Mouse (Mus musculus) CH12.LX (cell line): ENCODE measurements at regions not wholly inside any gene's neighbourhood (a gene's known extent, or its start where the extent isn't known, plus 50 kb on each side); places are given as distances from the start of the nearest gene placed in this dataset.
A peak's percentile ranks its signal among the peaks of the same experiment; 100 is the strongest.

Experiments used
- DNase-seq: peaks from one replicate; pipeline ENCODE4 v3.0.0-alpha.2; 2013; ENCODE audit errors: extremely low read depth
- H3K27ac ChIP-seq: 2 replicates; pipeline ENCODE4 v1.5.1; 2012; ENCODE audit warnings: low read depth, mild to moderate bottlenecking, control low read depth, moderate library complexity; ENCODE audit not compliant: insufficient read depth
- H3K27me3 ChIP-seq: replicated peaks from 2 replicates; pipeline ENCODE3; 2012; ENCODE audit warnings: inconsistent platforms
- H3K36me3 ChIP-seq, 2 experiments: replicated peaks in 1 of 2; 2 replicates each; pipeline versions ENCODE3 to v1.6.1; 2012; ENCODE audit warnings: inconsistent platforms in 1 of 2, low read length in 1 of 2, mild to moderate bottlenecking in 1 of 2, mixed read lengths in 1 of 2, moderate library complexity in 1 of 2; ENCODE audit not compliant: control insufficient read depth in 1 of 2, insufficient read depth in 1 of 2
- H3K4me1 ChIP-seq, 2 experiments: 2 replicates each; pipeline ENCODE4 v1.6.1; 2012; ENCODE audit warnings: inconsistent platforms in 1 of 2, moderate library complexity in 1 of 2; ENCODE audit not compliant: insufficient read depth in 2 of 2, control insufficient read depth in 1 of 2
- H3K4me2 ChIP-seq: 2 replicates; pipeline ENCODE4 v1.6.1; 2012; ENCODE audit warnings: low read depth, mild to moderate bottlenecking, control low read depth; ENCODE audit not compliant: poor library complexity, insufficient read depth, severe bottlenecking
- H3K4me3 ChIP-seq, 3 experiments: fragments of 150-350 bp in 1 of 3; sonication (generic) in 1 of 3; replicated peaks in 1 of 3; 2 replicates each; pipeline versions ENCODE3 to v1.5.1; 2011 to 2012; ENCODE audit warnings: low read depth in 2 of 3, low read length in 2 of 3, mild to moderate bottlenecking in 2 of 3, moderate library complexity in 2 of 3, control low read depth in 1 of 3, improper control_type of control experiment in 1 of 3, inconsistent platforms in 1 of 3, mixed read lengths in 1 of 3; ENCODE audit not compliant: poor library complexity in 1 of 3
- H3K79me2 ChIP-seq: replicated peaks from 2 replicates; pipeline ENCODE4 v1.6.1; 2012; ENCODE audit warnings: mild to moderate bottlenecking, moderate library complexity; ENCODE audit not compliant: control insufficient read depth, poor library complexity, insufficient read depth, severe bottlenecking; ENCODE audit errors: extremely low read depth
- H3K9ac ChIP-seq: 2 replicates; pipeline ENCODE4 v1.6.1; 2012; ENCODE audit warnings: low read depth, mild to moderate bottlenecking, control low read depth, moderate library complexity; ENCODE audit not compliant: insufficient read depth
- H3K9me3 ChIP-seq: replicated peaks from 2 replicates; pipeline ENCODE3; 2012; ENCODE audit warnings: low read length, inconsistent platforms, mixed read lengths
- BHLHE40 ChIP-seq: IDR thresholded peaks from 2 replicates; pipeline ENCODE4 v1.6.1; 2011; ENCODE audit warnings: mild to moderate bottlenecking, low read depth, low read length, improper control_type of control experiment
- CHD2 ChIP-seq: IDR thresholded peaks from 2 replicates; pipeline ENCODE4 v1.6.1; 2011; ENCODE audit warnings: low read length, improper control_type of control experiment
- CTCF ChIP-seq, 2 experiments: IDR thresholded peaks in 1 of 2; conservative IDR thresholded peaks in 1 of 2; 2 replicates each; pipeline ENCODE4 v1.5.1; 2011 to 2012; ENCODE audit warnings: low read depth in 2 of 2, low read length in 2 of 2, improper control_type of control experiment in 1 of 2, inconsistent platforms in 1 of 2, mild to moderate bottlenecking in 1 of 2, moderate library complexity in 1 of 2
- E2F4 ChIP-seq: IDR thresholded peaks from 2 replicates; pipeline ENCODE4 v1.6.1; 2011; ENCODE audit warnings: low read depth, low read length, improper control_type of control experiment; ENCODE audit not compliant: insufficient replicate concordance
- ELF1 ChIP-seq: IDR thresholded peaks from 2 replicates; pipeline ENCODE4 v1.6.1; 2014; ENCODE audit warnings: low read depth, mild to moderate bottlenecking, inconsistent platforms, low read length, improper control_type of control experiment
- EP300 ChIP-seq: IDR thresholded peaks from 2 replicates; pipeline ENCODE4 v1.6.1; 2011; ENCODE audit warnings: low read length, improper control_type of control experiment
- ETS1 ChIP-seq: conservative IDR thresholded peaks from 2 replicates; pipeline ENCODE4 v1.6.1; 2012; ENCODE audit warnings: low read depth, mild to moderate bottlenecking, inconsistent platforms, low read length, improper control_type of control experiment, moderate library complexity
- GABPA ChIP-seq: IDR thresholded peaks from 2 replicates; pipeline ENCODE4 v1.6.1; 2012; ENCODE audit warnings: low read depth, low read length, improper control_type of control experiment, inconsistent platforms; ENCODE audit not compliant: insufficient replicate concordance
- HCFC1 ChIP-seq: IDR thresholded peaks from 2 replicates; pipeline ENCODE4 v1.6.1; 2012; ENCODE audit warnings: low read depth, mild to moderate bottlenecking, inconsistent platforms, low read length, improper control_type of control experiment
- IRF4 ChIP-seq: IDR thresholded peaks from 2 replicates; pipeline ENCODE4 v1.6.1; 2014; ENCODE audit warnings: low read depth, mild to moderate bottlenecking, inconsistent platforms, low read length, improper control_type of control experiment
- JUND ChIP-seq: conservative IDR thresholded peaks from 2 replicates; pipeline ENCODE4 v1.6.1; 2011; ENCODE audit warnings: low read depth, low read length, improper control_type of control experiment
- KAT2A ChIP-seq: IDR thresholded peaks from 2 replicates; pipeline ENCODE4 v1.6.1; 2012; ENCODE audit warnings: low read length, improper control_type of control experiment, inconsistent platforms; ENCODE audit not compliant: insufficient replicate concordance
- MAFK ChIP-seq: IDR thresholded peaks from 2 replicates; pipeline ENCODE4 v1.6.1; 2011; ENCODE audit warnings: low read length, improper control_type of control experiment; ENCODE audit not compliant: insufficient replicate concordance
- MAX ChIP-seq: IDR thresholded peaks from 2 replicates; pipeline ENCODE4 v1.6.1; 2011; ENCODE audit warnings: low read length, improper control_type of control experiment
- MAZ ChIP-seq: IDR thresholded peaks from 2 replicates; pipeline ENCODE4 v1.6.1; 2012; ENCODE audit warnings: low read depth, mild to moderate bottlenecking, inconsistent platforms, low read length, improper control_type of control experiment, moderate library complexity
- MEF2A ChIP-seq: IDR thresholded peaks from 2 replicates; pipeline ENCODE4 v1.6.1; 2014; ENCODE audit warnings: low read depth, mild to moderate bottlenecking, inconsistent platforms, low read length, improper control_type of control experiment, borderline replicate concordance
- MXI1 ChIP-seq: IDR thresholded peaks from 2 replicates; pipeline ENCODE4 v1.6.1; 2011; ENCODE audit warnings: mild to moderate bottlenecking, low read depth, low read length, improper control_type of control experiment
- MYC ChIP-seq: IDR thresholded peaks from 2 replicates; pipeline ENCODE4 v1.6.1; 2011; ENCODE audit warnings: low read depth, mild to moderate bottlenecking, improper control_type of control experiment, low read length
- NELFE ChIP-seq: IDR thresholded peaks from 2 replicates; pipeline ENCODE4 v1.6.1; 2011; ENCODE audit warnings: low read depth, low read length, improper control_type of control experiment
- POLR2A ChIP-seq: IDR thresholded peaks from 2 replicates; pipeline ENCODE4 v1.6.1; 2011; ENCODE audit warnings: low read depth, mild to moderate bottlenecking, improper control_type of control experiment, low read length
- POLR2AphosphoS2 ChIP-seq: IDR thresholded peaks from 2 replicates; pipeline ENCODE4 v1.6.1; 2011; ENCODE audit warnings: low read depth, low read length, improper control_type of control experiment
- SIN3A ChIP-seq: IDR thresholded peaks from 2 replicates; pipeline ENCODE4 v1.6.1; 2012; ENCODE audit warnings: low read length, improper control_type of control experiment, inconsistent platforms
- SMC3 ChIP-seq: IDR thresholded peaks from 2 replicates; pipeline ENCODE4 v1.6.1; 2011; ENCODE audit warnings: low read depth, low read length, improper control_type of control experiment
- TBP ChIP-seq: conservative IDR thresholded peaks from 2 replicates; pipeline ENCODE4 v1.6.1; 2011; ENCODE audit warnings: low read depth, low read length, improper control_type of control experiment
- TCF12 ChIP-seq: IDR thresholded peaks from 2 replicates; pipeline ENCODE4 v1.6.1; 2014; ENCODE audit warnings: low read depth, mild to moderate bottlenecking, inconsistent platforms, low read length, improper control_type of control experiment
- UBTF ChIP-seq: IDR thresholded peaks from 2 replicates; pipeline ENCODE4 v1.6.1; 2012; ENCODE audit warnings: low read depth, mild to moderate bottlenecking, inconsistent platforms, low read length, improper control_type of control experiment, moderate library complexity
- USF1 ChIP-seq: IDR thresholded peaks from 2 replicates; pipeline ENCODE4 v1.6.1; 2014; ENCODE audit warnings: low read depth, mild to moderate bottlenecking, inconsistent platforms, low read length, improper control_type of control experiment
- USF2 ChIP-seq: conservative IDR thresholded peaks from 2 replicates; pipeline ENCODE4 v1.6.1; 2011; ENCODE audit warnings: low read depth, low read length, improper control_type of control experiment
- ZC3H11A ChIP-seq: IDR thresholded peaks from 2 replicates; pipeline ENCODE4 v1.6.1; 2012; ENCODE audit warnings: low read depth, mild to moderate bottlenecking, inconsistent platforms, low read length, improper control_type of control experiment
- ZMIZ1 ChIP-seq: IDR thresholded peaks from 2 replicates; pipeline ENCODE4 v1.6.1; 2012; ENCODE audit warnings: low read depth, mild to moderate bottlenecking, inconsistent platforms, low read length, improper control_type of control experiment
- ZNF384 ChIP-seq: IDR thresholded peaks from 2 replicates; pipeline ENCODE4 v1.6.1; 2012; ENCODE audit warnings: low read depth, low read length, improper control_type of control experiment, inconsistent platforms
- dilution Hi-C: fragments of 300-500 bp; cut with MboI; formaldehyde crosslinking; loops from 2 replicates; pipeline ENCODE4 v1.14.3; 2020; ENCODE audit warnings: low sequenced_read_pairs; ENCODE audit not compliant: extremely low pct_unique_long_range_greater_than_20kb, extremely low pct_ligation_motif_present
- in situ Hi-C: fragments of 300-500 bp; cut with MboI; formaldehyde crosslinking; loops from 3 replicates; pipeline ENCODE4 v1.14.3; 2019; ENCODE audit warnings: low sequenced_read_pairs, low pct_ligation_motif_present, low pct_unique_long_range_greater_than_20kb, mixed read lengths

- no peak overlapping the region for H3K27ac ChIP-seq
- dilution Hi-C loops: no loop called here
- no peak for DNase-seq
Observed at GRCm38 (mm10) chr9:96419151-96419550, 54.9 kb upstream of the Atp1b3 start.

GRCm38 (mm10) chr9:96415873-96416570 is 51.8 kb upstream of the Atp1b3 start:
- no peak for TF ChIP-seq MAX
- no peak for TF ChIP-seq ZC3H11A
- peak; percentile 86 for TF ChIP-seq ETS1
- peak; percentile 51 for TF ChIP-seq BHLHE40
- no peak for TF ChIP-seq CTCF (conservative IDR thresholded peaks at IDR 0.05 in 1 of 2, IDR thresholded peaks at IDR 0.05 in 1 of 2; ENCODE audit: low read depth in 2 of 2, low read length in 2 of 2)
- no peak for TF ChIP-seq KAT2A
- TF ChIP-seq E2F4: no peak
- no peak for TF ChIP-seq MAZ
- TF ChIP-seq ZNF384: peak; percentile 43; the same call in 1 of the 2 replicates
- TF ChIP-seq HCFC1: no peak
- TF ChIP-seq POLR2AphosphoS2: no peak
- TF ChIP-seq JUND: no peak
- no peak for TF ChIP-seq TBP
- no peak for TF ChIP-seq USF1
- no peak for TF ChIP-seq USF2
- TF ChIP-seq POLR2A: no peak
- peak; percentile 47; the same call in 1 of the 2 replicates for TF ChIP-seq TCF12
- TF ChIP-seq MXI1: no peak
- no peak for TF ChIP-seq MYC
- 0 out of 2 replicates have a peak, but pooled peaks have one; percentile 7 for TF ChIP-seq MAFK
- no peak for TF ChIP-seq ELF1
- TF ChIP-seq MEF2A: peak; percentile 83
- TF ChIP-seq SMC3: no peak
- no peak; the same call in 1 of the 2 replicates for TF ChIP-seq EP300
- TF ChIP-seq CHD2: no peak
- peak; percentile 19; the same call in 1 of the 2 replicates for TF ChIP-seq IRF4
- DNase-seq: peak; percentile 42
- no peaks in the 10 kb centered on the region for H3K79me2 ChIP-seq
- H3K4me1 ChIP-seq: peaks cover 5 to 26% of the 10 kb centered on the region in 2 experiments; a peak in 3 of 4 replicates
- no peaks in the 10 kb centered on the region for H3K27me3 ChIP-seq
- dilution Hi-C loops: no loop called here
- no peak overlapping the region for H3K4me3 ChIP-seq
- no peak overlapping the region for H3K4me2 ChIP-seq
- no peaks in the 10 kb centered on the region for H3K36me3 ChIP-seq
- in situ Hi-C loops: no loop called here
- H3K9me3 ChIP-seq: no peaks in the 10 kb centered on the region
- 0 out of 2 replicates have a peak overlapping the region, but pooled peaks have one; percentile 21 for H3K27ac ChIP-seq
- H3K9ac ChIP-seq: 0 out of 2 replicates have a peak overlapping the region, but pooled peaks have one; percentile 12

More at GRCm38 (mm10) chr9:96419151-96419550, 54.9 kb upstream of the Atp1b3 start:
- TF ChIP-seq HCFC1 (no peak), SIN3A (no peak), ZMIZ1 (no peak), ELF1 (no peak), MXI1 (no peak), MAFK (no peak), POLR2AphosphoS2 (no peak), UBTF (no peak), E2F4 (no peak), ZNF384 (no peak), SMC3 (no peak), MAZ (no peak), CHD2 (no peak), KAT2A (no peak), EP300 (no peak), GABPA (no peak), NELFE (no peak), BHLHE40 (no peak), USF1 (no peak)
- Histone ChIP-seq H3K79me2 (no peaks in the 10 kb centered on the region), H3K36me3 (no peaks in the 10 kb centered on the region), H3K4me1 (peaks cover 5 to 26% of the 10 kb centered on the region in 2 experiments; a peak in 3 of 4 replicates), H3K27me3 (no peaks in the 10 kb centered on the region), H3K4me3 (no peak overlapping the region), H3K9me3 (no peaks in the 10 kb centered on the region), H3K9ac (no peak overlapping the region), H3K4me2 (no peak overlapping the region)
- in situ Hi-C loops: no loop called here
